Mouse (Mus musculus): ENCODE measurements around the gene Efcc1. TPM values are rescaled to one million over a fixed set of nuclear protein-coding genes. Genes with fewer than 3 reads are reported as not detected.
"Not testable (repeated sequence)": the region's sequence is repeated elsewhere in the genome, so short reads cannot be mapped to it uniquely, and the experiment has no call there.

Gene Efcc1
- polyA plus RNA-seq, 1 experiment from 2014 or later: 6.3 TPM

GRCm38 (mm10) chr6:87750184-87750910, 19.7 kb downstream of the Efcc1 start:
- H3K9me3 ChIP-seq (ENCODE audit: control insufficient read depth, low read length): no peaks in the 10 kb centered on the region
- H3K9ac ChIP-seq (ENCODE audit: low read depth, low read length): no peak overlapping the region
- H3K4me1 ChIP-seq (ENCODE audit: control insufficient read depth, insufficient read depth, low read depth, low read length): no peaks in the 10 kb centered on the region
- H3K4me3 ChIP-seq (ENCODE audit: low read length): no peak overlapping the region
- WGBS: 88% methylated on average over 8 of the region's 8 CpGs
- ATAC-seq: no peak
- H3K36me3 ChIP-seq (ENCODE audit: control insufficient read depth, insufficient read depth, low read length): no peaks in the 10 kb centered on the region
- no peaks in the 10 kb centered on the region for H3K27me3 ChIP-seq (replicated peaks; ENCODE audit: control insufficient read depth, insufficient read depth, low read length)
- H3K27ac ChIP-seq (ENCODE audit: low read depth, low read length): no peak overlapping the region
- no peak overlapping the region for H3K4me2 ChIP-seq (ENCODE audit: low read length)

GRCm38 (mm10) chr6:87751574-87751973, 20.9 kb downstream of the Efcc1 start:
- Histone ChIP-seq H3K36me3 (ENCODE audit: control insufficient read depth, insufficient read depth, low read length) (no peaks in the 10 kb centered on the region), H3K4me3 (ENCODE audit: low read length) (no peak overlapping the region), H3K27ac (ENCODE audit: low read depth, low read length) (no peak overlapping the region), H3K4me1 (ENCODE audit: control insufficient read depth, insufficient read depth, low read depth, low read length) (no peaks in the 10 kb centered on the region), H3K9ac (ENCODE audit: low read depth, low read length) (no peak overlapping the region), H3K9me3 (ENCODE audit: control insufficient read depth, low read length) (no peaks in the 10 kb centered on the region), H3K4me2 (ENCODE audit: low read length) (no peak overlapping the region), H3K27me3 (replicated peaks; ENCODE audit: control insufficient read depth, insufficient read depth, low read length) (no peaks in the 10 kb centered on the region)
- no peak for ATAC-seq
- WGBS: 89% methylated on average over 6 of the region's 6 CpGs

- ATAC-seq: no peak
Observed at GRCm38 (mm10) chr6:87755196-87755595, 24.5 kb downstream of the Efcc1 start.

GRCm38 (mm10) chr6:87756896-87757295, 26.2 kb downstream of the Efcc1 start:
- H3K27ac ChIP-seq (ENCODE audit: low read depth, low read length): no peak overlapping the region
- no peak for ATAC-seq
- no peak overlapping the region for H3K9ac ChIP-seq (ENCODE audit: low read depth, low read length)
- H3K4me2 ChIP-seq (ENCODE audit: low read length): no peak overlapping the region
- 93% methylated on average over 8 of the region's 8 CpGs for WGBS
- H3K4me1 ChIP-seq (ENCODE audit: control insufficient read depth, insufficient read depth, low read depth, low read length): no peaks in the 10 kb centered on the region
- H3K27me3 ChIP-seq (replicated peaks; ENCODE audit: control insufficient read depth, insufficient read depth, low read length): no peaks in the 10 kb centered on the region
- H3K4me3 ChIP-seq (ENCODE audit: low read length): no peak overlapping the region
- no peaks in the 10 kb centered on the region for H3K36me3 ChIP-seq (ENCODE audit: control insufficient read depth, insufficient read depth, low read length)
- no peaks in the 10 kb centered on the region for H3K9me3 ChIP-seq (ENCODE audit: control insufficient read depth, low read length)

More at GRCm38 (mm10) chr6:87755196-87755595, 24.5 kb downstream of the Efcc1 start:
- Histone ChIP-seq H3K9me3 (ENCODE audit: control insufficient read depth, low read length) (no peaks in the 10 kb centered on the region), H3K27ac (ENCODE audit: low read depth, low read length) (no peak overlapping the region), H3K27me3 (replicated peaks; ENCODE audit: control insufficient read depth, insufficient read depth, low read length) (no peaks in the 10 kb centered on the region), H3K4me1 (ENCODE audit: control insufficient read depth, insufficient read depth, low read depth, low read length) (no peaks in the 10 kb centered on the region), H3K4me3 (ENCODE audit: low read length) (no peak overlapping the region), H3K36me3 (ENCODE audit: control insufficient read depth, insufficient read depth, low read length) (no peaks in the 10 kb centered on the region), H3K4me2 (ENCODE audit: low read length) (no peak overlapping the region), H3K9ac (ENCODE audit: low read depth, low read length) (no peak overlapping the region)
- WGBS: 94% methylated on average over 4 of the region's 4 CpGs

GRCm38 (mm10) chr6:87759404-87759803, 28.7 kb downstream of the Efcc1 start:
- no peak for ATAC-seq
- Histone ChIP-seq H3K9me3 (ENCODE audit: control insufficient read depth, low read length) (no peaks in the 10 kb centered on the region), H3K4me2 (ENCODE audit: low read length) (no peak overlapping the region), H3K9ac (ENCODE audit: low read depth, low read length) (no peak overlapping the region), H3K4me3 (ENCODE audit: low read length) (no peak overlapping the region), H3K27ac (ENCODE audit: low read depth, low read length) (no peak overlapping the region), H3K4me1 (ENCODE audit: control insufficient read depth, insufficient read depth, low read depth, low read length) (no peaks in the 10 kb centered on the region), H3K36me3 (ENCODE audit: control insufficient read depth, insufficient read depth, low read length) (no peaks in the 10 kb centered on the region), H3K27me3 (replicated peaks; ENCODE audit: control insufficient read depth, insufficient read depth, low read length) (no peaks in the 10 kb centered on the region)
- WGBS: 55% methylated on average over 3 of the region's 3 CpGs

GRCm38 (mm10) chr6:87759850-87760249, 29.2 kb downstream of the Efcc1 start:
- Histone ChIP-seq H3K27ac (ENCODE audit: low read depth, low read length) (no peak overlapping the region), H3K36me3 (ENCODE audit: control insufficient read depth, insufficient read depth, low read length) (no peaks in the 10 kb centered on the region), H3K4me2 (ENCODE audit: low read length) (no peak overlapping the region), H3K9me3 (ENCODE audit: control insufficient read depth, low read length) (no peaks in the 10 kb centered on the region), H3K27me3 (replicated peaks; ENCODE audit: control insufficient read depth, insufficient read depth, low read length) (no peaks in the 10 kb centered on the region), H3K4me1 (ENCODE audit: control insufficient read depth, insufficient read depth, low read depth, low read length) (no peaks in the 10 kb centered on the region), H3K4me3 (ENCODE audit: low read length) (no peak overlapping the region), H3K9ac (ENCODE audit: low read depth, low read length) (no peak overlapping the region)
- 66% methylated on average over 3 of the region's 3 CpGs for WGBS
- ATAC-seq: no peak

- 88% methylated on average over 5 of the region's 5 CpGs for WGBS
- no peak overlapping the region for H3K9ac ChIP-seq (ENCODE audit: low read depth, low read length)
- no peak overlapping the region for H3K27ac ChIP-seq (ENCODE audit: low read depth, low read length)
- no peak for ATAC-seq
- H3K4me3 ChIP-seq (ENCODE audit: low read length): no peak overlapping the region
- no peak overlapping the region for H3K4me2 ChIP-seq (ENCODE audit: low read length)
- no peaks in the 10 kb centered on the region for H3K36me3 ChIP-seq (ENCODE audit: control insufficient read depth, insufficient read depth, low read length)
- H3K27me3 ChIP-seq (replicated peaks; ENCODE audit: control insufficient read depth, insufficient read depth, low read length): no peaks in the 10 kb centered on the region
- no peaks in the 10 kb centered on the region for H3K9me3 ChIP-seq (ENCODE audit: control insufficient read depth, low read length)
- H3K4me1 ChIP-seq (ENCODE audit: control insufficient read depth, insufficient read depth, low read depth, low read length): no peaks in the 10 kb centered on the region
Observed at GRCm38 (mm10) chr6:87762161-87762560, 31.5 kb downstream of the Efcc1 start.

- ATAC-seq: no peak
- 69% methylated on average over 4 of the region's 4 CpGs for whole genome bisulfite sequencing
- Histone ChIP-seq H3K27me3 (replicated peaks; ENCODE audit: control insufficient read depth, insufficient read depth, low read length) (no peaks in the 10 kb centered on the region), H3K4me1 (ENCODE audit: control insufficient read depth, insufficient read depth, low read depth, low read length) (no peaks in the 10 kb centered on the region), H3K27ac (ENCODE audit: low read depth, low read length) (no peak overlapping the region), H3K9ac (ENCODE audit: low read depth, low read length) (no peak overlapping the region), H3K36me3 (ENCODE audit: control insufficient read depth, insufficient read depth, low read length) (no peaks in the 10 kb centered on the region), H3K4me3 (ENCODE audit: low read length) (no peak overlapping the region), H3K4me2 (ENCODE audit: low read length) (no peak overlapping the region), H3K9me3 (ENCODE audit: control insufficient read depth, low read length) (no peaks in the 10 kb centered on the region)
Observed at GRCm38 (mm10) chr6:87763376-87764280, 33.0 kb downstream of the Efcc1 start.

- H3K27ac ChIP-seq (ENCODE audit: low read depth, low read length): not testable (repeated sequence)
- 94% methylated on average over 2 of the region's 2 CpGs for WGBS
Observed at GRCm38 (mm10) chr6:87764296-87764695, 33.6 kb downstream of the Efcc1 start.

More at GRCm38 (mm10) chr6:87764296-87764695, 33.6 kb downstream of the Efcc1 start:
- not testable (repeated sequence) for H3K9me3 ChIP-seq (ENCODE audit: control insufficient read depth, low read length); H3K9ac ChIP-seq (ENCODE audit: low read depth, low read length); ATAC-seq; H3K4me2 ChIP-seq (ENCODE audit: low read length); H3K4me3 ChIP-seq (ENCODE audit: low read length); H3K27me3 ChIP-seq (replicated peaks; ENCODE audit: control insufficient read depth, insufficient read depth, low read length); H3K36me3 ChIP-seq (ENCODE audit: control insufficient read depth, insufficient read depth, low read length); H3K4me1 ChIP-seq (ENCODE audit: control insufficient read depth, insufficient read depth, low read depth, low read length)
